Mouse (Mus musculus) hindlimb bud, embryonic 11.5 days (tissue): ENCODE results near the gene Gm42791.

Experiments used
- DNase-seq: peaks from one replicate; pipeline ENCODE4 v3.0.0-alpha.2; 2012; ENCODE audit warnings: low read depth, low spot score; ENCODE audit errors: extremely low spot score

The Gm42791 gene

DNA sequence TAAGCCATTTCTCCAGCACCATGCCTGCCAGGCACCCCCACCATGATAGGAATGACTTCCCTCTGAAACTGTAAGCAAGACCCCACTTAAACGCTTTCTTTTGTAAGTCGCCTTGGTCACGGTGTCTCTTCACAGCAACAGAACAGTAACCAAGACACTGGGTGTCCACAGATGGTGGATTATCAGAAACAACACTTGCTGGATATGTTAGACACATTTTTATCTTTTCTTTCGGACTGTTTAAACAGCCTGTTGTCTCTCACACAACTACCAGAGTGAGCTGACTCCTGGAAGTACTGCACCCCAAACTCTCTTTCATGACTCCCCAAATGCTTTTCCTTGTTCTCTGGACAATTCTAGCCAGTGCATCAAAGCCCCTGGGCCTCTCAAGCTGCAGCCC is 104.7 kb downstream of the Gm42791 start:
- no peak for DNase-seq

DNA sequence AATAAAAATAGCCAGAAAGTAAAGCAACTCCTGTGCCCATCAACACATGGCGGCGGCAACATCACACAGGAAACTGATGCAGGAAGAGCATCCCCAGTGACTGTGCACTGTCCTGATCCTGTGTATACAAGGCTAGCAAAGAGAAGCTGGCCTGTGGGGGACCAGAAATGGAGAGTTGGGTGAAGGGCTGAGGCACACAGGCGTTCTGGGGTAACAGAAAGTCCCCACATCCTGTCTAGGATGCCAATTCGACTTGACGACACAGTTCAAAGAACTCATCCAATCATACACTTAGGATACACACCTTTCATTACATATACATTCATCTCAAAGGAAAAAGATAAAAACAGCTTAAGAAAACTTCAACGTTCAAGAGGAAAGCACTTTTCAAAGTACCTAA is 106.9 kb downstream of the Gm42791 start:
- DNase-seq, result no peak

DNA sequence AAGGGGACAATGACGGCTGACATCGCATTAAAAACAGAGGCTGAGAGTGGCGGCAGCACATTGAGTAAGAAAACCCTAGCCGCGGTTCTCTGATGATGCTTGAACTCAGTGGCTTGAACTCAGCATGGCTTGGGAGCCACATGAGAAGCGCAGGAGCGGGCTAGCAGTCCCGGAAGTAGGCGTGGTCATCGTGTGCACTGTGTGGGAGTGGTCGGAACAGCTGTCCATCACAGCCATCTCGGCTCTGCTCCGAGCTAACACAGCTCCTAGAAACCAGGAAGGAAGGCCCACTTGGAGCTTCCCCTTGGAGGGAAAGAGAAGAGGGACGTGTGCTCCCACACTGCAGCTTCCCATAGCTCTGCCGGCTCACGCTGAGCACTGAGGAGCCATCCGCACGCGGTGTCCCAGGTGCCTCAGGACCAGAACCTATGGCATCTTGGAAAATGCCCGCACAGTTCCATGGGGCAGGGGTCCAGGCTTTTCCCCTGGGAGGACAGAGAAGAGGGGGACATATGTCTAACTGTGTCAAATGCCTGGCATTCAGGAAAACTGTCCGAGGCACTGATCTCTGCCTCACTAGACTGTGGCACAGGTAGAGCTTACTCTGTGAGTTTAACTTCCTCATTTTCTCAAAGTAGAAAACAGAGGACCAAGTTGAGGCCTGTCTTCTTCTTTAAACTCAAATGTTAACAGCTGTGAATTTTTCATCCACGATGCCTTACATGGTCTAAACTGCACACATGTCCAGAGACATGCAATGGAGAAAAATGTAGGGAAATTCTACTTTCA is 108.9 kb downstream of the Gm42791 start:
- DNase-seq, result no peak

DNA sequence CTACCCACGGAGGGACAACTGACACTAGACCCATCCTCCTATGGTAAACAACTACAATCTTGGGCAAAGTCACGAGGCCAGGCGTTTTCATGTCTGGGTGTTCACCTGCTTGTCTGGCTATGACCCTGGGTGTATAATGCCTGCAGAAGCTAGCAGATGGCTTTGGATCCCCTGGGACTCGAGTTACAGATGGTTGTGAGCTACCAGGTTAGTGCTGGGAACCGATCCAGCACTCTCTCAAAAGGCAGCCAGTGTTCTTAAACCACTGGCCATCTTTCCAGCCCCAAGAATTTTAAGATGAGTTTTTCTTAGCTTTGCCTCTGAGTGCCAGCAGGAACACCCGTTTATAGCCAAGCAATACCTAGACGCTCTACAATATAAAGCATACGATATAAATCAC is 111.3 kb downstream of the Gm42791 start:
- no peak for DNase-seq

DNA sequence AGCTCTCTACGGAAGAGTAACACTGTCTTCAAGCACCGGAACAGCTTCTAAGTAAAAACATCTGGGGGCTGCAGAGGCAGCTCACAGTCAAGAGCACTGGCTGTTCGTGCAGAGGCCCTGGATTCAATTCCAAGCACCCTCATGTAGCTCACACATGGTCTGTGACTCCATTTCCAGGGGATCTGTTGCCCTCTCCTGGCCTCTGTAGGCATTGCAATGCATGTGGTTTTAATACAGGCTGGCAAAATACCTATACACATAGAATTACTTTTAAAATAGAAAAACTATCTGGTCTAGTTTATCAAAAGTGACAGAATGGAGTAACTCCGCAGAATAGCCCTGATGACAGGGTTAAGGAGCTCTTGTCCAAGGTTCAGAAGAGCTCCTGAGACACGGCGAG is 115.7 kb downstream of the Gm42791 start:
- DNase-seq, result no peak

DNA sequence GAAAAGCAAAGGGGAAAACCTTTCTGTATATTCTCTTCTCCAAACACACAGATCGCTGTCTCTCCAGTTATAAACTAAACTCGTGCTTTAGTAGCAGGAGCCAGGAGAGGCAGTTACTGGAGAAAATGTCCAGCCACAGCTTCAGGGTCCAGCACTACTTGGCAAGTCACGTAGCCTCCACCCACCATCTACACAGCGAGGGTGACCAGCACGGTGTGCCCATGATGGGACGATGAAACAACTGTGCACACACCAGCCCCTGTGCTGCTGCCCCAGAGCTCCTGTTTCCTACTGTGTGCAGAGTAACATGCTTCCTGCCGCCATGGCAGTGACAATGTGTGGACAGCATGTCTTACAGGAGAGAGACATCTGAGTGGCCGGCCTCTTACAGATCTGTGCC is 121.8 kb downstream of the Gm42791 start:
- no peak for DNase-seq

DNA sequence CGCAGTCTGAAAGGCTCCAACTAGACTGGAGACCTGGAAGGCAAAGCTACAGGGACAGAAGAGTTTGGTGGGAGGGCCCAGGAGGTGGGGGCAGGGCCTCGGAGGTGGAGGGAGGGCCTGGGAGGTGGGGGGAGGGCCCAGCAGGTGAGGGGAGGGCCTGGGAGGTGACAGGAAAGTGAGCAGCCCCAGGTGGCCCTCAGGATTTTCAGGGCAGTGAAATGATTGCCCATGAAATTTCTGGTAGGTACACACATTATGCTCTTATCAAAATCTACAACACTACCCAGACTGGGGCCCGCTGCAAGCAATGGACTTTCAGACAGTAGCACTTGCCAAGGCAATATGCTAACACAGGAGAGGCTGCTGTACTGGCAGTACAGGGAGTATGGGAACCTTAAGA is 125.4 kb downstream of the Gm42791 start:
- no peak for DNase-seq

DNA sequence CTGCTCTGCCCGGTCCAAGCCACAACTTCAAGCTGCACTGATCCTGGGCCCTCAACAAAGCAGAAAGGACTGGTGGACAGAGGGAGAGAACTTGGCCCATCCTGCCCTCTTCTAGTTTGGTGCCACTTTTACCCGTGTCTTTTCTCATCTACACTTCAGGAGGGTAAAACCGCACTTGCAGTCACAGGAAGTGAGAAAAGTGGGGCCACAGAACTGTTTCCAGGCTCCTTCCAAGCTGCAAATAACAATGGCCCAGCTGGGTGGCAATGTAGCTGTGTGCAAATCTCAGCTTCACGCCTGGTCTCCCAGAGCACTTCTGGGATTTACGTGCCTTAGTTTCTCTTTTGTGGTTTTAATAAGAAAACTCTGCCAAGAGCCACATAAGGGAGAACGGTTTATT is 127.2 kb downstream of the Gm42791 start:
- no peak for DNase-seq

DNA sequence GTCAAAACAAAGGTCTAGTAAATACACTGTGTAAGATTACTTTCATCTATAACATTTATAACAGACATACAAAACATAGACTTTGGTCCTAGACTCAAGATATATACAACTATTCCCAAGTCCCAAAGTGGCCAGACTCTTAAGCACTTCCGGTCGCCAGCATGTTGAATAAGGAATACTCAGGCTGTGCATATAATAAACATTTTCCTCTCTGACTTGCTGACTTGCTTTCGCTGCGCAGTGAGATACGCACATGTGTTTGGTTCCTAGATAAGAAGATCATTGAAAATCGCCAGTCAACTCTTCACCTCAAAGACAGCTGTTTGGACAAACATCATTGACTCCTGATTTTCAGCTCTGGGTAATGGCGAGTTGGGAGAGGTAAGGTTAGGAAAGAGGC is 127.8 kb downstream of the Gm42791 start:
- DNase-seq, result no peak

DNA sequence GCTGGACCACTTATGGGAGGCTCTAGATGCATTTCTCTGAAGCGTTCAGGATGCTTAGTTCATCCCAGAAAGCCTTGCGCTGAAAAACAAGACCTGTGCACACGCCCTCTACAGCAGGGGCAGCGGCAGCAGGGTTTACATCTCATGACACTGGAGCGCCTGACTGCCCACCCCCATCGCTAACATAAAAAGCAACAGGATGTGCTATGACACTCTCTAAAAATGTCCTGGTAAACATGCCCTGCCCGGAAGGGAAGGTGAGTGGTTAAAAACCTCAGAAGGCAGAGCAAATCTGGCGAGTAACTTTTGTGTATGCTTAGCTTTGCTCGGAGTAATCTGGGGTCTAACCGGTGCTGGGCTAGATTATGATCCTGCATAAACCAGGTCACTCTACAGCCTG is 128.4 kb downstream of the Gm42791 start:
- DNase-seq, result no peak

DNA sequence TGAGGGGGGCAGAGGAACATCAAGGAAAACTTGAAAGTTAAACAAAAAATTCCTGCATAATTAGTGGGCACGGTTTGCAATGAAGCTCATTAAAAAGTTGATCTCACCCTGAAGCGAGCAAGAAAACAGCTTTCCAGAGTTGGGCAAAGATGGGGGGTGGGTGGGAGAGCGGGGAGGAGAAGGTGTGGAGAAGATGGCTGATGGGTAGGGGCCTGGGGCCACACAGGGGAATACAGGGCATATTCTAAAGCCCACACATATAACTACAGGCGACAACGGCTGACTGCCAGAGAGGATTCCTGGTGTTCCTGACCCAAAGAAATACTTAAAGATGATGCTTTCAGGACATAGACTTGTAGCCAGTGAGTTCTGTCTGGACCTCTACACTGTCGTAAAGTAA is 131.5 kb downstream of the Gm42791 start:
- no peak for DNase-seq

DNA sequence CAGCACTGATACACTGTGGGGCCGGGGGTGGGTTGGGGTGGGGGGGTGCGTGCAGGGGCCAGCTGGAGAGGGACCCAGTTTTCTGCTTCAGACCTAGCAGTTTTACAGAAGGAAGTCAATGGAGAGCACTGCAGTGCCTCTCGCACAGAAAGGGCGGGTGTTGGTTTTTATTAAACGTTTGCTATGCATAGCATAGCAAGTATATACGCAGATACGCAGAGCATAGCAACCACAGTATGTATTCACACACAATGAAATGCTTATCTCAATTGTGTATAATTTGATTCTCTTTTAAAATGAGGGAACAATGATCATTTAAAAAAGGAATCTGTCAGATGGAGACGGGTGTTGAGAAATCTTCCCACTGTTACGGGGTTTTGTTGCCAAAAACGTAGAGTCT is 132.1 kb downstream of the Gm42791 start:
- DNase-seq, result no peak

DNA sequence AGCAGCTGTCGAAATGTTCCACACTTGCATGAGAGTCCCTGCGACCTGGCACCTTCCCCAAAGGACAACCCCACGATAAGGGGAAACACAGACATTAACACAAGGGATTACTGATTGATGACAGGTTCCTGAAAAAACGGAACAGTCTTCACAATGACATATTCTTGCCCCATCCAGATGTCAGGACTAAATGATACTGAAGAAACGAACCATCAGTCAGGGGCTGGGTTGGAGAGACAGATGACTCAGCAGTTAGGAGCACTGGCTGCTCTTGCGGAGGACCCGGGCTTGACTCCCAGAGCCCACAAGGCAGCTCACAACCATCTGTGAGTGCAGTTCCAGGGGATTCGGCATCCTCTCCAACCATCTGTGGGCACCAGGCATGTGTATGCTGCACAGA is 132.8 kb downstream of the Gm42791 start:
- DNase-seq, result no peak

DNA sequence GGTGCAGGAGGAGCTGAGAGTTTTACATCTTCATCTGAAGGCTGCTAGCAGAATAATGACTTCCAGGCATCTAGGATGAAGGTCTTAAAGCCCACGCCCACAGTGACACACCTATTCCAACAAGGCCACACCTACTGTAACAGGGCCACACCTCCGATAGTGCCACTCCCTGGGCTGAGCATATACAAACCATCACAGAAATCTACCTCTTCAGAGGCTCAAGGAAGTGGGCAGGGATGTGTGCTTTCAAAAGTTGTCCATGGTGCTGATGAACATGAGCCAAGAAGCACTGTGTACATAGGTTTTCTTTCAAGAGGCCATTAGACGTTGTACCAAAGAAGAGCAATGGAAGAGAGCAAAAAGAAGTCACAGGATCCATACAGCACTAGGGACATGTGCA is 137.4 kb downstream of the Gm42791 start:
- no peak for DNase-seq

DNA sequence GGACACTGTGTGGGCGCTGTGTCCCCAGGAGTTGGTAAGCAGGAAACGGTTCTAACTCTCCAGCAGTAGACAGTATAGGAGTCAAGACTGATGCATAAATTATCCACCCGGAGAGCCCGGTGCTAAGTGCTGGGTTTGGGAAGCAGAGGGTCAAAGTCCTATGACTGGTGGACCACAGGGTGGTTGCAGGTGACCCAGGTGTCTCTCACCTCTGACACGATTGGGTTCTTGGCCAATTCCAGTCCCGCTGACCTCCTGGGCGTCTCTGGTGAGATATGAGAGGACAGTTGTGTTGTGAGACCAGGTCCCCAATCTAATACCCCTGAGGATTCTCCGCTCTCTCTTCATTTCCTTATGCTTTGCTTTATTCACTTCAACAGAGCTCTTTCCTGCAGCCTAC is 139.9 kb downstream of the Gm42791 start:
- DNase-seq, result no peak

DNA sequence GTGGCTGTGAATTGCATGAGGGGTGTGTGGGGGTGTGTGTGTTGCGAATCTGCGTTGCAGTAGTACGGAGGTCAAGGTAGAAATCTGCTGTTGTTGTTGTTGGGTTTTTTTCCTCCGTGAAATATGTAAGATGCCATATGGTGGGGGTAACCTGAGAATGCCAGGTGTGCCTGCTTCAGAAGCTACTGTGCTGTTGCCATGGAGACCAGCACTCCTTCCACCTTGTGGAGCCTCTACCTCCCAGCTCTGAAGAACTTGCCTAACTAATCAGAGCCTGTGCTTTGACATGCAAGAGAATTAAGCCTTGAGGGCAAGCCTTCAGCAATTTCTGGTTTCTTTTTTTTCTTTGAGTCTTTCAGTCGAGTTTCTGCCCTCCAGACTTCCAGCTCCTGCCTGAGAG is 140.8 kb downstream of the Gm42791 start:
- no peak for DNase-seq

DNA sequence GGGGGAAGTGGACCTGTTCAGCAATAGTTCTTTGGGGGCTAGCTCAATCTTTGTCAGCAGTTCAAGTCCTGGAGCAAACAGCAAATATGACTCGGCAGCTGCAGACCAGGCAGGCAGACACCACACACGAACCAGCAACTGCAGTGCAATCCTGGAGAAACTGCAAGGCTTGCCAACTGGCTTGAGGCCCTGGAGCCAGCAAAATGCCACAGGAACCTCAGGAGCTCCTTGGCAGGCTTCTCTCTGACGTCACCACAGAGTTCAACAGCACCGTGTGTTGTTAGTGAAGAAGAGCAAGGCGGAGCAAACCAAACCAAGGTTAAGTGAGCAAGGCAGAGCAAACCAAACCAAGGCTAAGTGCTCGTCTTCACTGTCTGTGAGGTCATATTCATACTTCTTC is 145.4 kb downstream of the Gm42791 start:
- no peak for DNase-seq

DNA sequence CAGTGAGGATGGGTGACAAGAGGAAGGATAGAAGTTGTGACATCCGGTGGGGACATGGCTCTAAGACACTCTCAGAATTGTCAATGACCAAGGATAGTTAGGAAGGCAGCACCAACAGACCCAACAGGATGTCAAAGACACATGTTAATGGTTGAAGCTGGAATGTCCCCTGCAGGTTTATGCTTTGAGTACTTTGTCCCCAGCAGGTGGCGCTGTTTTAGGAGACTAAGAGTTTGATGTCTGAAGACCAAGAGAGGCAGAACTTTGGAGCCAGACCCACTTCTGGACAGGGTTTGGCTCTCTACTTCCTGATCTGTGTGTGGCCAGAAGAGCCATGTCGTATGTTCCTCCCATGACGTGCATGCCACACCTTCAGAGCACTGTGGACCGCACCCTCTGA is 147.9 kb downstream of the Gm42791 start:
- DNase-seq, result no peak
